Mouse (Mus musculus) gonadal fat pad, adult 2 months (tissue): ENCODE results near the gene Smim7. TPM values are rescaled to one million over a fixed set of nuclear protein-coding genes. Genes with fewer than 3 reads are reported as not detected.
A peak's percentile ranks its signal among the peaks of the same experiment; 100 is the strongest.

Experiments used
- DNase-seq: peaks from one replicate; pipeline ENCODE4 v3.0.0-alpha.2; 2012; ENCODE audit warnings: low read depth
- polyA plus RNA-seq: library from polyadenylated mRNA; depleted of rRNA; stranded (reverse); fragments of >200 nt; gene quantifications from 2 replicates; pipeline ENCODE4 v1.2.3, GENCODE M21; 2012; rRNA removed

Gene Smim7
- polyA plus RNA-seq, 1 experiment: 55.1 TPM

DNA sequence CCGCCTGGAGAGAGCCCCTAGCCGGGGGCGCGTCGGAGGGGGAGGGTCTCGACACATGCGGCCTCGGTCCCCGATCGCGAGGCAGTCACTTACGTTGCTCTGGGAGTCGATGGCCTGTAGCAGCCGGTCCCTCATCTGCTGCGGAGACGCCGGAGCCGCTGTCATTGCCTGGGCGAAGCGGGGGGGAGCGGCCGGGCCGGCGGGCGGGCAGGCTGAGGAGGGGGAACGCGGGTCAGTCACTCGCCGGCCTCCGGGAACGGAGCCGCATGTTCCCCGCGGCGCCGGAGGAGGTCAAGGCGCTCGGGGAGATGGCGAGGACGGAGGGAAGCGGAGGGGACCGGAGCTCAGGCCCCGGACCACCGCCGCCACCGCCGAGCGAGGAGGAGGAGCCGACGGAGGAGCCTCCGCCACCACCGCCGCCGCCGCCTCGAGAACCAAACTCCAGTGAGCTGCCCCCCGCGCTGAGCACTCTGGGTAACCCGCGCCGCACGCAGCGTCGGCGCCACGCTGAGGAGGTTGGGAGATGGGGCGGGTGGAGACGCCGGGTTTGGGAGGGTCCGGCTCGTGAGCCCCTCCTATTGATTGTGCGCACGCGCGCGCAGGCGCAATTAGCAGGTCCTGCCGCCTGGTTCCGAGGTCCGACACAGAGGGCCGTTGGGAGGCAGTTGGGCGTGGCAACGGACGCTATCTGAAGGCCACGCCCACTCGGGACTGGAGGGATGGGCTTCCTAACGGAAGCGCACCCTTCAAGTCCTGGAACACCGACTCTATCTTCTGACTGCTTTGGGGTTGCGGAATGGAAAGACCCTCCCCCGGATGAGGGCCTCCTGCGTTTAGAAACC, 22.9 kb downstream of the Smim7 start, which contains the start of gene Med26:
Gene Med26, minus strand, starts transcription at position 469 of the 842 bp plus-strand sequence.
- DNase-seq: peak; percentile 76

DNA sequence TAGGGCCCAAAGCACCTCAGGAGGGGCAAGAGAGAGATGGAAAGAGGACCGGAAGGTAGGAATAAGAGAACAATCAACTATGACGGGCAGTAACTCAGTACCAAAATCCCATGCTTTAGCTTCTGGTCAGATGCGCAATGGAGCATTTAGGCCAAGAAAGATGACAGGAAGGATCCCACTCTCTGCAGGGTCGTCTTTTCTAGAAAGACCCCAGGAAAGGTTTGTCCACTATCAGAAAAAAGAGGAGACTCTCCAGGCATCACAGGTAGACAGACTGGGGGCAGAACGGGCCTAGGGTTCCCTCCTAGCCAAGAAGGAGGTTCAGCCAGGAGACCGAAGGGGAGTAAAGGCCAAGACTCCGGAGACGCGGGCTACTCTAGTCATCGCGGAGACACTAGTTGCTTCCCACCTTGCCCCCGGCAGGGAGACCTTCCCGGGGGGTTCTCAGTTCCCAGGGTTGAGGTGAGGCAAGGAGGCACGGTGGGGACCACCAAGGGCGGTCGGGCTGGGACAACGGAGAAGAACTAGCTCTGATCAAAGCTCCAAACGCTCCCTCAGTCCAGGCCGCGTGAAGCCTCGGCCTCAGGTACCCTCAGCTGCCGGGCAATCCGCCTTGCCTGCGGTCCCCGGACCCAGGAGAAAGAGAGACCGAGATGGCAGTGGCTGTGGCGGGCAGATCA, 23.6 kb downstream of the Smim7 start:
- no peak for DNase-seq

DNA sequence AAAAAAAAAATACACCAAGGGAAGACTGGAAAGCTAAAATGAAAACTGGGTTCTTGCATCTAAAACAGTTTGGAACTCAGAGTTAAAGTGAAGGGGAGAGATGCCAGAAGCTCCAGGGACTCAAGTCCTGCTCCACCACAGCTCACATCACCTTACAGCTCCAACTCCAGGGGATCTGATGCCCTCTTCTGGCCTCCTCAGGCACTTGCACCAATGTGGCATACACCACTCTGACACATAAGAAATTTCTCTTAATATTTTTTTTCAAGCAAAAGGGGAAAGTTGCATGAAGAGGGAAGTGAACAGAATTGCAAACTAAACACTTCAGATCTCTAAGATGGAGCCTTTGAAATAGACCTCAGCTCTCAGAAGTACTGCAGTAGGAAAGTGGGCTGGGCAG, 31.7 kb downstream of the Smim7 start:
- DNase-seq: no peak

DNA sequence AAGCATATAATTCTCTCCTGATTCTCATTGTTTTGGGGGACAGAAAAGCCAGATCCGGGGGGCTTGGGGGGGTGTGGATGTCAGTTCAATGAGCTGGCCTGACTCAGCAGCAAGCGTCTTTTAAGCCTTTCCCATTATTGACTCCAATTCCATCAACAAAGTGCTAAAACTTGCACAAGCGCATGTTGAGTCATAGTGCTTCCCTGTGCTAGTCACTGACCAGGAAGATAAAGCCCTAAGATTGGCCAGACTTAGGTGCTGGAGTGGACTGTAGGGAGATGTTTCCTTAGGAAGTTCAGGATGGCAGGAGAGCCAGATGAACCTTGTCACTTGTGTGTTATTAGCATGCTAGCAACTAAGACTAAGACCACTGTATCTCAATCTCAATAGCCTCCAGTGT, 36.0 kb downstream of the Smim7 start:
- DNase-seq: no peak

DNA sequence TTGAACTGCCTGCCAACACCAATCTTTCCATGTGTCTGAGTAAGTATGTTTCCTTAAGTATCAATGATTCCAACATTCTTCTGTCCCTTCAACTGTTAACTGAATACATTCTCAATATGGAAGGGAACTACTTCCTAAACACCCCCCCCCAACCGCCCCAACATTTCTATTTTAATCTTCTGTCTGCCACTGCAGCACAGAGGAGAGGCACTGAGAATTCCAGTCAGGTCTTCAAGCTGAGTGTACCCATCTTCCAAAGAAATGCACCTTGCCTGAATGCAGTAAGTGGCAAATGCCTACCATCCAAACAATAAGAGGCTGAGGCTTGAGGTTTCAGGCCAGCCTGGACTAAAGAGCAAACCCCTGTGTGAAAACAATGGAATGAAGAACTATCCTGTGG, 38.8 kb downstream of the Smim7 start:
- no peak for DNase-seq

DNA sequence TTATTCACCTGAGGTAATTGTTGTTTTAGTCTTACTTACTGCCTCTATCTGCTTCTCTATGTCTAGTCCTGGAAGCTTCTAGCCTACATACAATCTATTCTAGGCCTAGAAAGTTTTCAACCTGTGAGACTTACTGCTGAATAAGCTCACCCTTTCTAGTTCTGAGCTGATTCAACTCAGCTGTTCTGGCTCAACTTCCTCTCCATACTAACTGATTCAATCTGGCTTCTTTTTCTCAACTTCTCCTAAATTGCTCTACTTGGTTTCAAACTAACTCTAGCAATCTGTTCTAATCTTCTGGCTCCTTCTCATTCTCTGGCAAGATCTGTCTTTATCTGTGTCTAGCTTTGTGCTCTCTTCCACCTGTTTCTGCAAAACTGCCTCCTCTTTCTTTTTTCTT, 49.0 kb downstream of the Smim7 start:
- no peak for DNase-seq

DNA sequence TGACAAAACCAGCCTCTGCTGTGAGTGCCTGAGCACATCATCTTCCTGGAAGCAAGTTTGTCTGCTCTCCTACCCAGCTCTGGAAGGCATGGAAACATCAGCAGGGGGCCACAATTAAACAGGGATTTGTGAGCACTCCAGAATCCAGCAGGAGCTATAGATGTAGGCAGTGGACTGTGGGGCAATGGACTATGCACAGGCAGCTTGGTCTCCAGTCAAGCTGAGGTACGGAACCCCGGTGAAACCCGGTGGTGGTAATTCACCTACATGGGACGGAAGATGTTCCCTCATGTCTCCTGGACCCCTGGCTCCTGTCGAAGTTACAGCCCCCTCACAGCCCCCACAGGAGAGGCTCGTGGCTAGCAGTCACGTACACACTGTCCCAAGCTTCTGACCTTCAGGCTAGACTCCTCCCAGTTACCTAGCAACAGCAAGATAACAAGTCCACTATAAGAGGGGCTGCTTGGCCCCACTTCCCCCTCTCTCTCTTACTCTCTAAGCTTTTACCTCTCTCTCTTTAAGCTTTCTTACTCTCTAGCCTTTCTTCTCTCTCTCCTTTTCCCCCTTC, 53.4 kb downstream of the Smim7 start:
- no peak for DNase-seq

Other genes with a start within 250 kb of the Smim7 start
- gene Eps15l1, start 149.6 kb downstream of the Smim7 start, polyA plus RNA-seq: 43.3 and 46.3 TPM in 2 replicates
- 0.81 and 1.7 TPM in 2 replicates for gene Calr3, start 127.2 kb downstream of the Smim7 start, polyA plus RNA-seq
- 7.6 and 8.1 TPM in 2 replicates for gene 1700030K09Rik, start 127.2 kb downstream of the Smim7 start, polyA plus RNA-seq
- 24.6 and 44.4 TPM in 2 replicates for gene Cherp, start 95.9 kb downstream of the Smim7 start, polyA plus RNA-seq
- gene Slc35e1, start 78.5 kb downstream of the Smim7 start, polyA plus RNA-seq: 65.5 and 66.4 TPM in 2 replicates
- 7.3 and 10.0 TPM in 2 replicates for gene Med26, start 22.8 kb downstream of the Smim7 start, polyA plus RNA-seq
- 20.4 and 20.5 TPM in 2 replicates for gene Tmem38a, start 967 bp upstream of the Smim7 start, polyA plus RNA-seq
- 2.8 and 6.9 TPM in 2 replicates for gene Nwd1, start 75.6 kb upstream of the Smim7 start, polyA plus RNA-seq
- 570 and 650 TPM in 2 replicates for gene Sin3b, start 152.2 kb upstream of the Smim7 start, polyA plus RNA-seq
- gene F2rl3, start 190.8 kb upstream of the Smim7 start, polyA plus RNA-seq: 2.3 and 4.2 TPM in 2 replicates